Mouse (Mus musculus) intestine, embryonic 16.5 days (tissue): ENCODE results near the gene Btg2. TPM values are rescaled to one million over a fixed set of nuclear protein-coding genes. Genes with fewer than 3 reads are reported as not detected.

Source experiments
- ATAC-seq: fragments of 200-750 bp; cut with Nextera tagmentation; 2 replicates; pipeline ENCODE4 v1.8.0; 2017; ENCODE audit warnings: moderate TSS enrichment, moderate library complexity
- H3K27ac ChIP-seq: fragments of 300-500 bp; sonication (generic); 2 replicates; pipeline ENCODE4 v1.5.1; 2014; ENCODE audit warnings: mild to moderate bottlenecking, low read length
- H3K27me3 ChIP-seq: fragments of 300-500 bp; sonication (generic); replicated peaks from 2 replicates; pipeline ENCODE4 v1.6.1; 2014; ENCODE audit warnings: low read length, control low read depth, mixed read lengths; ENCODE audit not compliant: control insufficient read depth, insufficient read depth
- H3K36me3 ChIP-seq: fragments of 300-500 bp; sonication (generic); 2 replicates; pipeline ENCODE4 v1.6.1; 2014; ENCODE audit warnings: low read length, control low read depth; ENCODE audit not compliant: control insufficient read depth, insufficient read depth
- H3K4me1 ChIP-seq: fragments of 300-500 bp; sonication (generic); 2 replicates; pipeline ENCODE4 v1.6.1; 2014; ENCODE audit warnings: low read length, control low read depth, mixed read lengths; ENCODE audit not compliant: control insufficient read depth, insufficient read depth
- H3K4me2 ChIP-seq: fragments of 300-500 bp; sonication (generic); 2 replicates; pipeline ENCODE4 v1.6.1; 2014; ENCODE audit warnings: low read depth, low read length, control low read depth
- H3K4me3 ChIP-seq: fragments of 300-500 bp; sonication (generic); 2 replicates; pipeline ENCODE4 v1.5.1; 2014; ENCODE audit warnings: mild to moderate bottlenecking, low read length
- H3K9ac ChIP-seq: fragments of 300-500 bp; sonication (generic); 2 replicates; pipeline ENCODE4 v1.6.1; 2014; ENCODE audit warnings: low read depth, low read length
- H3K9me3 ChIP-seq: fragments of 300-500 bp; sonication (generic); 2 replicates; pipeline ENCODE4 v1.6.1; 2016; ENCODE audit warnings: low read length, control low read depth; ENCODE audit not compliant: control insufficient read depth
- WGBS: fragments of 180-500 bp; shearing (Covaris S2); extraction: QIAGEN DNeasy Blood & Tissue Kit; methylation state at CpG from one replicate; pipeline ENCODE4 v1.1.7; 2014; 5-methylcytosine and 5-hydroxymethylcytosine counted together
- polyA plus RNA-seq: library from polyadenylated mRNA; unstranded; fragments of >200 nt; fragmentation: Nextera tagmentation; extraction: Ambion mirVana; gene quantifications from 2 replicates; pipeline ENCODE4 v1.2.1, GENCODE M21; 2015

Gene Btg2
- polyA plus RNA-seq, 1 experiment from 2014 or later = 42.9 TPM

DNA sequence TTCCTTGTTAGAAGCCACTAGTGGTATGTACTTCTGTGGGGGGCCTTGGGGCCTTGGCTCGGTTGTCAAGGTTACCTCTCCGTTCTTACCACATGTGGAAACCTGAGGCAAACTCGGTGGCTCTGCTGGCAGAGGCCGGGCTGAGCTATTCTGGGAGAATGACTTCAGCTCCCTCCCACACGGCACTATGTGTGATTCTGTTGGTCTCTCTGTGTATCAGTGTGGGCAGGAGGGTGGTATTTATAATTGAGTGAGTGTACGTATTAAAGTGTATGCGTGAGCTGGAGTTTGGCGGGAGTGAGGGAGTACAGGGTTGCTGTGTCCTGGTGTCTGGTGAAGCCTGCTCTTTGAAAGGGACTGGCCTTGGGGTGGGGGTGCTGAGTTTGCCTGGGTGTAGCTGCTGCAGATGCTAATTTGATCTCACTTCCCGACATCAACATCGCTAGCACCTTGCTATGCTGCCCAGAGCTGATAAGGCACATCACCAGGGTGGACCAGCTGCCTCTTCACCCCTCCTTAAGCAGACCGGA is 4.1 kb upstream of the Btg2 start:
- H3K27me3 ChIP-seq = no peaks in the 10 kb centered on the region
- H3K9ac ChIP-seq = no peak overlapping the region
- H3K9me3 ChIP-seq = no peaks in the 10 kb centered on the region
- peak overlapping the region; percentile 19; the same call in 1 of the 2 replicates for H3K27ac ChIP-seq
- H3K36me3 ChIP-seq = no peaks in the 10 kb centered on the region
- no peak for ATAC-seq
- no peak overlapping the region for H3K4me2 ChIP-seq
- peaks cover 21% of the 10 kb centered on the region for H3K4me1 ChIP-seq
- 55% methylated on average over 11 of the region's 11 CpGs for WGBS
- no peak overlapping the region for H3K4me3 ChIP-seq

DNA sequence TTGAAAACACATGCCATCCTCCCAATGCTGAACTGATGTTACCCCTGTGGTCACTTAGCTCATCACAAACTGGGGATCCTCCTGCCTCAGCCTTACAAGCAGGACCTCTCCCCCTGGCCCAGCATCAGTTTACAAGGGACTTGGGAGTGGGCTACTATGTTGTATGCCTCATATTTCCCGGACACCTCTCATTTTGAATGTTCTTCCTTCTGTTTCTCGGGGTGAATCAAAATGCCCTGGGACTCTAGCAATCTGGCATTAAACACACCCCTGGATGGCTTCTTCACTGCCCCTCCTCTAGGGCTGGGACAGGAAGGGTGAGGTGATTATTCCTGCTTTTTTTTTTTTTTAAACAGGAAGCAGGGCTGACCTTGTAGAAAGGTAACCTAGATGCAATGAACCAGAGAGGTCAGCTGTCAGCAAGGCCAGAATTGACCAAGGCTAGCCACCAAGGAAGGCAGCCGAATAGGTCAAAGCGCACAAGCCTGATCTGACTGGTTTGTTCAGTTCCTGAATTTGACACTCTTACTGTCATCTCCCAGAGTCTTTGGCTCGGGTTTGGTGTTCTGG is 2.0 kb upstream of the Btg2 start:
- H3K4me2 ChIP-seq = no peak overlapping the region
- no peak overlapping the region for H3K9ac ChIP-seq
- H3K4me3 ChIP-seq = no peak overlapping the region
- no peaks in the 10 kb centered on the region for H3K27me3 ChIP-seq
- ATAC-seq = no peak
- peaks cover 29% of the 10 kb centered on the region for H3K4me1 ChIP-seq
- H3K27ac ChIP-seq = no peak overlapping the region
- no peaks in the 10 kb centered on the region for H3K9me3 ChIP-seq
- 78% methylated on average over 5 of the region's 5 CpGs for WGBS
- H3K36me3 ChIP-seq = no peaks in the 10 kb centered on the region

- H3K27me3 ChIP-seq = no peaks in the 10 kb centered on the region
- 78% methylated on average over 4 of the region's 4 CpGs for WGBS
- no peaks in the 10 kb centered on the region for H3K9me3 ChIP-seq
- H3K36me3 ChIP-seq = no peaks in the 10 kb centered on the region
- peaks cover 31% of the 10 kb centered on the region for H3K4me1 ChIP-seq
- no peak overlapping the region for H3K4me2 ChIP-seq
- no peak overlapping the region for H3K9ac ChIP-seq
- ATAC-seq = no peak
- H3K27ac ChIP-seq = peak overlapping the region; percentile 59; the same call in 1 of the 2 replicates
- H3K4me3 ChIP-seq = no peak overlapping the region
These were observed 1.5 kb upstream of the Btg2 start for GRCm38 (mm10) chr1:134080406-134080805.

- Histone ChIP-seq H3K4me1 (peaks cover 34% of the 10 kb centered on the region), H3K4me3 (peak overlapping the region; percentile 42), H3K36me3 (no peaks in the 10 kb centered on the region), H3K4me2 (peak overlapping the region; percentile 78), H3K27ac (peak overlapping the region; percentile 82), H3K27me3 (no peaks in the 10 kb centered on the region), H3K9ac (peak overlapping the region; percentile 67), H3K9me3 (no peaks in the 10 kb centered on the region)
- ATAC-seq = 0 out of 2 replicates have a peak, but pooled peaks have one; percentile 2
- 6% methylated on average over 9 of the region's 9 CpGs for WGBS
These were observed 700 bp upstream of the Btg2 start for GRCm38 (mm10) chr1:134079477-134080163.

DNA sequence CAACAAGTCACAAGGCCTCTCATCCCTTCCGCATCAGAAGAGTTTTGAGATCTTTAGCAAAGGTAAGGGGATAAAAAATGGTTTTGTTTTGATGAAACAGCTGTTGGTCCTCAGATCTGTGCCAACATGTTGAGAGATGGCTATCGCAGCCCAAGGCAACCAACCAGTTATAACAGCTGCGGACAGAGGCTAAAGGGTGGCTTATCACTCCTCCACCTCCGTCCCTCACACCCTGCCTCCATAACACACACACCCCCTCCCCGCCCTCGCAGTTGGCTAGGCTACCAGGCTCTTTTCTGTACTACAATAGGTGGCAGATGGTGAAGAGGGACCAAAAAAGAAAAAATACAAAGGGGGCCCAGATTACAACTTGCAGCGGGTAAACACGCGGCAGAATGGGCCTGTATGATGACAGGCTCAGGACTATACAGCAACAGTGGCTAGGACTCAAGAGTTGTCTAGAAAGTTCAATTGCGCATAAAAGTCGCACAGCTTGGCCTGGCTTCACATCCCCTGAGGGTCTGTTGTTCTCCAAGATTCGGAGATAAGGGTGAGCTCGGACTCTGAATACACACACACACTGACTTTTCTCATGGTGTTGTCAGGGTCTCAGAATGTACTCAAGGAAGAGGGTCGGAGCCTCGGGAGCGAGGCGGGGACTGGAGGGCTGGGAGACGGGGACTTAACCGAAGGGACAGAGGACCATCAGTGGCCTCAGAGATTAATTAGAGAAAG is 692 bp downstream of the Btg2 start:
- ATAC-seq = peak; percentile 15
- 11% methylated on average over 19 of the region's 19 CpGs for WGBS
- H3K4me2 ChIP-seq = peak overlapping the region; percentile 78
- no peaks in the 10 kb centered on the region for H3K9me3 ChIP-seq
- no peaks in the 10 kb centered on the region for H3K27me3 ChIP-seq
- H3K36me3 ChIP-seq = no peaks in the 10 kb centered on the region
- peak overlapping the region; percentile 70 for H3K27ac ChIP-seq
- H3K9ac ChIP-seq = peak overlapping the region; percentile 82
- peak overlapping the region; percentile 73 for H3K4me3 ChIP-seq
- H3K4me1 ChIP-seq = peaks cover 36% of the 10 kb centered on the region

- peak overlapping the region; percentile 73 for H3K4me3 ChIP-seq
- peak overlapping the region; percentile 78 for H3K4me2 ChIP-seq
- H3K27ac ChIP-seq = peak overlapping the region; percentile 70
- WGBS = 35% methylated on average over 14 of the region's 14 CpGs
- no peaks in the 10 kb centered on the region for H3K27me3 ChIP-seq
- H3K36me3 ChIP-seq = no peaks in the 10 kb centered on the region
- peaks cover 34% of the 10 kb centered on the region for H3K4me1 ChIP-seq
- H3K9ac ChIP-seq = peak overlapping the region; percentile 82
- no peak for ATAC-seq
- no peaks in the 10 kb centered on the region for H3K9me3 ChIP-seq
These were observed 1.4 kb downstream of the Btg2 start for GRCm38 (mm10) chr1:134077389-134078060.

- 68% methylated on average over 2 of the region's 2 CpGs for WGBS
- Histone ChIP-seq H3K4me2 (peak overlapping the region; percentile 45), H3K27ac (0 out of 2 replicates have a peak overlapping the region, but pooled peaks have one; percentile 11), H3K4me3 (peak overlapping the region; percentile 29), H3K9ac (peak overlapping the region; percentile 30; the same call in 1 of the 2 replicates), H3K9me3 (no peaks in the 10 kb centered on the region), H3K36me3 (no peaks in the 10 kb centered on the region), H3K27me3 (no peaks in the 10 kb centered on the region), H3K4me1 (peaks cover 36% of the 10 kb centered on the region)
- no peak for ATAC-seq
These were observed 2.1 kb downstream of the Btg2 start for GRCm38 (mm10) chr1:134076789-134077188.

DNA sequence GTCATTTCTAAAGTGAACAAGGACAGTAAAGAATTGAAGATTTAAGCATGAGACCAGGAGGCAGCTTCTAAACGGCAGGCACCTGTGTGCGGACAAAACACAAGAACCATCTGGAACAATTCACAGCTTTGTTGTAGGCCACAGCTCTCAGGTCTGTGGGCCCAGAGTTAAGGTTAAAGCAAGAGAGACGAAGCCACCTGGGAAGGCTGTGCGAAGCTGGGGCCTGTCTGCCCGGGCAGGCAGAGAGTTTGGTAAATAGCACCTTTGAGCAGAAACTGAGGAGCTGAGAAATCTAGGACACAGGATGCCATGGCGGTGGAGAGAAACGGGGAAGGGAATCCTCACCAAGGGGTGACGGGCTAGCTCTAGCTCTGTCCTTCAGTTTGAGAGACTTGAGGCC is 3.4 kb downstream of the Btg2 start:
- H3K9ac ChIP-seq = no peak overlapping the region
- no peak overlapping the region for H3K27ac ChIP-seq
- no peaks in the 10 kb centered on the region for H3K27me3 ChIP-seq
- no peaks in the 10 kb centered on the region for H3K9me3 ChIP-seq
- 0 out of 2 replicates have a peak overlapping the region, but pooled peaks have one; percentile 45 for H3K4me2 ChIP-seq
- no peaks in the 10 kb centered on the region for H3K36me3 ChIP-seq
- peaks cover 47% of the 10 kb centered on the region for H3K4me1 ChIP-seq
- no peak for ATAC-seq
- no peak overlapping the region for H3K4me3 ChIP-seq
- WGBS = 89% methylated on average over 8 of the region's 8 CpGs

DNA sequence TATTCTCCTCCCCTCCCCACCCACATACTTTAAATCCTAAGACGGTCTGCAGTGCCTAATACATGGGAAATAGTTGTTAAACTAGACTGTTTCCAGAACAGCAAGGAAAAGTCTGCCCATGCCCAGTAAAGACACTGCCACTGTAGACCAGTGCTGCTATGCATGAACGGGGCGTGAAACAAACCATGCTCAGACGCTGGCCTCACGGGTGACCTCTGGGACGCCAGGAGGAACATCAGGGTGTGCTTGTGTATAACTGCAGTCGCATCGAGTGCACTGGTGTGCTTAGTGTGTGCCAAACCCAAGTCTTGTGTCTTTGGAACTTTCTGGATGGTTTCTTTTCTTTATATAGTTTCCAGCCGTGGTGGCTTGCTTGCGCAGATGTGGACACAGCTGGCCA is 4.3 kb downstream of the Btg2 start:
- 80% methylated on average over 10 of the region's 10 CpGs for WGBS
- H3K4me2 ChIP-seq = no peak overlapping the region

More for the DNA sequence above, 4.3 kb downstream of the Btg2 start:
- Histone ChIP-seq H3K4me3 (no peak overlapping the region), H3K9me3 (no peaks in the 10 kb centered on the region), H3K27me3 (no peaks in the 10 kb centered on the region), H3K36me3 (no peaks in the 10 kb centered on the region), H3K9ac (no peak overlapping the region), H3K27ac (no peak overlapping the region), H3K4me1 (peaks cover 54% of the 10 kb centered on the region)
- ATAC-seq = no peak
